Mouse (Mus musculus) naive thymus-derived CD4-positive, alpha-beta T cell, adult 5 months (primary cell): ENCODE results near the gene Hsd3b4. TPM values are rescaled to one million over a fixed set of nuclear protein-coding genes. Genes with fewer than 3 reads are reported as not detected.

Source experiments
- polyA plus RNA-seq: library from polyadenylated mRNA; unstranded; fragments of 100-300 nt; shearing (Covaris generic); gene quantifications from one replicate; pipeline ENCODE4 v1.2.1, GENCODE M21; 2017

The Hsd3b4 gene
- polyA plus RNA-seq = not detected

DNA sequence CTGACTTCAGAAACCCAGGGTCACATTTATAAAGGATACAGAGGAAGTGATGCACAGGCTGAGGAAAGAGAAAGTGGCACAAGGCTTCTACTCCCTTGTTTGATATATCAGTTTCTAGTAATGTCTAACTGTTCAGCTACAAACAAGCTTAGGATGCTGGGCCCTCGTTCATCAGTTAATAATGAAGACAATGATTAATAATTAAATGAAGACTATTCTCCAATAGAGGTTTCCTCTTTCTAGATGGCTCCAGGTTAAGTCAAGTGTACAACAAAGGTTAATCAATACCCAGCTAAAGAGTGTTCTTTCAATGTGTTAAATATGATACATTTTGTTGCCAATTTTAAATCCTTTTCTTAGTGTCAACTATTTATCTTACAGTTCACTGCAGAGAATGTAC lies at the start of gene Hsd3b4:
Gene Hsd3b4 (minus strand): TSS at position 101 of the 400 bp plus-strand sequence.

DNA sequence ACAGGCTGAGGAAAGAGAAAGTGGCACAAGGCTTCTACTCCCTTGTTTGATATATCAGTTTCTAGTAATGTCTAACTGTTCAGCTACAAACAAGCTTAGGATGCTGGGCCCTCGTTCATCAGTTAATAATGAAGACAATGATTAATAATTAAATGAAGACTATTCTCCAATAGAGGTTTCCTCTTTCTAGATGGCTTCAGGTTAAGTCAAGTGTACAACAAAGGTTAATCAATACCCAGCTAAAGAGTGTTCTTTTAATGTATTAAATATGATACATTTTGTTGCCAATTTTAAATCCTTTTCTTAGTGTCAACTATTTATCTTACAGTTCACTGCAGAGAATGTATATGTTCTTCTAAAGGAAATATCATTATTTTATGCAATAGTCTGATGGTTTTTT lies 53.3 kb downstream of the Hsd3b4 start, which contains the start of gene Gm4450:
Gene Gm4450 (minus strand): TSS at position 101 of the 400 bp plus-strand sequence.

Other genes with a start within 250 kb of the Hsd3b4 start
- gene Hmgcs2, start 230.1 kb downstream of the Hsd3b4 start, polyA plus RNA-seq = not detected
- gene Phgdh, start 170.5 kb downstream of the Hsd3b4 start, polyA plus RNA-seq = 90.5 TPM
- not detected for gene Zfp697, start 128.1 kb downstream of the Hsd3b4 start, polyA plus RNA-seq
- not detected for gene Gm4450, start 53.4 kb downstream of the Hsd3b4 start, polyA plus RNA-seq
- not detected for gene Gm10681, start 78.3 kb upstream of the Hsd3b4 start, polyA plus RNA-seq
- not detected for gene Hsd3b5, start 119.7 kb upstream of the Hsd3b4 start, polyA plus RNA-seq
- gene Hsd3b2, start 214.0 kb upstream of the Hsd3b4 start, polyA plus RNA-seq = not detected